23 mouse cellular contexts compared by ENCODE assay signal in genomic region chr9:89842776-89843089, GRCm38 (mm10).
DNase-seq lines count a peak whose midpoint lies in the region; ATAC-seq and TF ChIP-seq lines count a peak whose summit lies in the region.
"Had no signal": no experiment of that assay in that cellular context is flagged by ENCODE, and none has a peak within 500 bp of the region (broad histone marks: within the 10 kb centered on the region; RNA-seq: fewer than 3 reads in every experiment).

No protein-coding gene starts in this region.

- no peak for TF ChIP-seq RAD21 in CH12.LX (IDR thresholded peaks at IDR 0.05; ENCODE audit: low read depth, low read length)

- TF ChIP-seq CTCF in liver, postnatal 0 days (IDR thresholded peaks at IDR 0.05; ENCODE audit: low read depth) = no peak
- no peak for TF ChIP-seq CTCF in CH12.LX (conservative IDR thresholded peaks at IDR 0.05 in 1 of 2, IDR thresholded peaks at IDR 0.05 in 1 of 2; ENCODE audit: low read depth in 2 of 2, low read length in 2 of 2)
- TF ChIP-seq CTCF in olfactory bulb, adult 2 months (IDR thresholded peaks at IDR 0.05; ENCODE audit: insufficient read depth, low read depth, low read length) = no peak

- no peaks in the 10 kb centered on the region for H3K36me3 ChIP-seq in liver, postnatal 0 days (replicated peaks; ENCODE audit: insufficient read depth, low read length)
- no peaks in the 10 kb centered on the region for H3K36me3 ChIP-seq in liver, embryonic 12.5 days
- no peaks in the 10 kb centered on the region for H3K36me3 ChIP-seq in CH12.LX (replicated peaks in 1 of 2; ENCODE audit: control insufficient read depth in 1 of 2, insufficient read depth in 1 of 2, low read length in 1 of 2)
- H3K36me3 ChIP-seq: embryonic facial prominence, embryonic 13.5 days; forebrain, embryonic 10.5 days; limb, embryonic 13.5 days; stomach, embryonic 15.5 days had no signal

- TF ChIP-seq POLR2A in CH12.LX (IDR thresholded peaks at IDR 0.05; ENCODE audit: low read depth, low read length) = no peak
- no peak for TF ChIP-seq POLR2A in olfactory bulb, adult 2 months (IDR thresholded peaks at IDR 0.05; ENCODE audit: insufficient read depth, low read depth, low read length)

- H3K4me1 ChIP-seq in liver, postnatal 0 days (ENCODE audit: insufficient read depth) = no peaks in the 10 kb centered on the region
- H3K4me1 ChIP-seq in liver, embryonic 12.5 days = no peaks in the 10 kb centered on the region
- peaks cover 16 to 47% of the 10 kb centered on the region in 2 experiments for H3K4me1 ChIP-seq in CH12.LX (ENCODE audit: control insufficient read depth in 1 of 2, insufficient read depth in 2 of 2)
- peaks cover 20% of the 10 kb centered on the region for H3K4me1 ChIP-seq in olfactory bulb, adult 2 months (ENCODE audit: control insufficient read depth, insufficient read depth, low read length)
- H3K4me1 ChIP-seq: embryonic facial prominence, embryonic 13.5 days; limb, embryonic 13.5 days; stomach, embryonic 15.5 days had no signal

- 79% methylated on average over 8 of the region's 8 CpGs for WGBS in liver, postnatal 0 days (ENCODE audit: insufficient replicate concordance)
- 78% methylated on average over 8 of the region's 8 CpGs for WGBS in liver, embryonic 12.5 days (ENCODE audit: insufficient replicate concordance)
- 57% methylated on average over 8 of the region's 8 CpGs for WGBS in olfactory bulb, adult 2 months

- H3K9me3 ChIP-seq in liver, postnatal 0 days (ENCODE audit: low read length) = no peaks in the 10 kb centered on the region
- H3K9me3 ChIP-seq in liver, embryonic 12.5 days (replicated peaks) = no peaks in the 10 kb centered on the region
- H3K9me3 ChIP-seq in CH12.LX (replicated peaks; ENCODE audit: low read length) = no peaks in the 10 kb centered on the region
- H3K9me3 ChIP-seq: embryonic facial prominence, embryonic 13.5 days; forebrain, embryonic 10.5 days; limb, embryonic 13.5 days; stomach, embryonic 15.5 days had no signal

- DNase-seq in heart, postnatal 36 days = peak; percentile 5 to 21
- DNase-seq in heart, postnatal 25 days (ENCODE audit: low spot score) = no peak
- no peak for DNase-seq in liver, postnatal 0 days
- no peak for DNase-seq in CH12.LX (ENCODE audit: extremely low read depth)
- no peak for DNase-seq in urinary bladder, adult 2 months (ENCODE audit: low spot score)
- DNase-seq: adrenal gland, adult 2 months; adrenal gland, postnatal 36 days; cerebellum, adult 8-10 months; gastrocnemius, adult 2 months; gastrocnemius, postnatal 36 days; kidney, adult 8-10 months; midbrain, embryonic 14.5 days; right cerebral cortex, postnatal 4 days had no signal

- in situ Hi-C loops in CH12.LX (cut with MboI; ENCODE audit: low pct_ligation_motif_present, low pct_unique_long_range_greater_than_20kb, low sequenced_read_pairs) = no loop called here

- no peaks in the 10 kb centered on the region for H3K79me2 ChIP-seq in CH12.LX (replicated peaks; ENCODE audit: control insufficient read depth, extremely low read depth, insufficient read depth, poor library complexity, severe bottlenecking)

- intact Hi-C loops in heart, postnatal 36 days (cut with DNase I) = no loop called here
- intact Hi-C loops in heart, postnatal 25 days (cut with DNase I) = no loop called here

- dilution Hi-C loops in CH12.LX (cut with MboI; ENCODE audit: extremely low pct_ligation_motif_present, extremely low pct_unique_long_range_greater_than_20kb, low sequenced_read_pairs) = no loop called here

- H3K4me3 ChIP-seq in liver, postnatal 0 days (ENCODE audit: low read depth, low read length) = no peak overlapping the region
- H3K4me3 ChIP-seq in liver, embryonic 12.5 days = no peak overlapping the region
- peak overlapping the region in 2 of 3 experiments; percentile 16 to 25 for H3K4me3 ChIP-seq in CH12.LX (replicated peaks in 1 of 3; ENCODE audit: low read depth in 2 of 3, low read length in 2 of 3, poor library complexity in 1 of 3)
- no peak overlapping the region for H3K4me3 ChIP-seq in olfactory bulb, adult 2 months (ENCODE audit: insufficient read depth, low read depth, low read length)
- H3K4me3 ChIP-seq: embryonic facial prominence, embryonic 13.5 days; forebrain, embryonic 10.5 days; gastrocnemius, adult 2 months; limb, embryonic 13.5 days; stomach, embryonic 15.5 days had no signal

- no peaks in the 10 kb centered on the region for H3K27me3 ChIP-seq in liver, postnatal 0 days (ENCODE audit: insufficient read depth, low read length)
- H3K27me3 ChIP-seq in liver, embryonic 12.5 days (replicated peaks) = no peaks in the 10 kb centered on the region
- peaks cover 6% of the 10 kb centered on the region for H3K27me3 ChIP-seq in CH12.LX (replicated peaks)
- H3K27me3 ChIP-seq: embryonic facial prominence, embryonic 13.5 days; limb, embryonic 13.5 days; stomach, embryonic 15.5 days had no signal

- H3K27ac ChIP-seq in liver, postnatal 0 days (ENCODE audit: low read depth) = peak overlapping the region; percentile 34; the same call in 1 of the 2 replicates
- H3K27ac ChIP-seq in liver, embryonic 12.5 days = no peak overlapping the region
- peak overlapping the region; percentile 12; the same call in 1 of the 2 replicates for H3K27ac ChIP-seq in CH12.LX (ENCODE audit: insufficient read depth, low read depth)
- H3K27ac ChIP-seq in olfactory bulb, adult 2 months (ENCODE audit: insufficient read depth, low read depth, low read length) = peak overlapping the region; percentile 69
- H3K27ac ChIP-seq: embryonic facial prominence, embryonic 13.5 days; forebrain, embryonic 10.5 days; gastrocnemius, adult 2 months; kidney, postnatal 0 days; limb, embryonic 13.5 days; stomach, embryonic 15.5 days had no signal

- no peak for TF ChIP-seq EP300 in liver, postnatal 0 days (IDR thresholded peaks at IDR 0.05; ENCODE audit: low read depth)
- no peak for TF ChIP-seq EP300 in CH12.LX (IDR thresholded peaks at IDR 0.05; ENCODE audit: low read length)

- no peak overlapping the region for H3K4me2 ChIP-seq in liver, postnatal 0 days (ENCODE audit: low read depth, low read length)
- no peak overlapping the region for H3K4me2 ChIP-seq in liver, embryonic 12.5 days
- peak overlapping the region; percentile 87 for H3K4me2 ChIP-seq in CH12.LX (ENCODE audit: insufficient read depth, low read depth, poor library complexity, severe bottlenecking)
- H3K4me2 ChIP-seq: embryonic facial prominence, embryonic 13.5 days; heart, embryonic 11.5 days; limb, embryonic 13.5 days; liver, embryonic 11.5 days; stomach, embryonic 15.5 days had no signal

- peak; percentile 17 for ATAC-seq in liver, postnatal 0 days
- ATAC-seq in liver, embryonic 12.5 days = no peak
- ATAC-seq: activated CD4-positive, CD25-positive, alpha-beta regulatory T cell, adult 4 months had no signal

- no peak overlapping the region for H3K9ac ChIP-seq in liver, postnatal 0 days (replicated peaks)
- no peak overlapping the region for H3K9ac ChIP-seq in liver, embryonic 12.5 days
- peak overlapping the region; percentile 7; the same call in 1 of the 2 replicates for H3K9ac ChIP-seq in CH12.LX (ENCODE audit: insufficient read depth, low read depth)
- H3K9ac ChIP-seq: embryonic facial prominence, embryonic 13.5 days; limb, embryonic 13.5 days; stomach, embryonic 15.5 days had no signal

TF ChIP-seq in CH12.LX, 34 proteins besides CTCF, POLR2A, EP300 and RAD21 (continues in another document):
- TF ChIP-seq UBTF (IDR thresholded peaks at IDR 0.05; ENCODE audit: low read depth, low read length) = no peak
- TF ChIP-seq USF2 (conservative IDR thresholded peaks at IDR 0.05; ENCODE audit: low read depth, low read length) = no peak
- TF ChIP-seq ZMIZ1 (IDR thresholded peaks at IDR 0.05; ENCODE audit: low read depth, low read length) = no peak
- no peak for TF ChIP-seq MXI1 (IDR thresholded peaks at IDR 0.05; ENCODE audit: low read depth, low read length)
- TF ChIP-seq MAZ (IDR thresholded peaks at IDR 0.05; ENCODE audit: low read depth, low read length) = 0 out of 2 replicates have a peak, but pooled peaks have one; percentile 6
- no peak for TF ChIP-seq CHD2 (IDR thresholded peaks at IDR 0.05; ENCODE audit: low read length)
- peak; percentile 72 for TF ChIP-seq ETS1 (conservative IDR thresholded peaks at IDR 0.05; ENCODE audit: low read depth, low read length)
- no peak for TF ChIP-seq ZC3H11A (IDR thresholded peaks at IDR 0.05; ENCODE audit: low read depth, low read length)
- TF ChIP-seq MYC (IDR thresholded peaks at IDR 0.05; ENCODE audit: low read depth, low read length) = no peak
- TF ChIP-seq SIN3A (IDR thresholded peaks at IDR 0.05; ENCODE audit: low read length) = peak; percentile 47; the same call in 1 of the 2 replicates
- TF ChIP-seq USF1 (IDR thresholded peaks at IDR 0.05; ENCODE audit: low read depth, low read length) = no peak
- no peak for TF ChIP-seq MEF2A (IDR thresholded peaks at IDR 0.05; ENCODE audit: borderline replicate concordance, low read depth, low read length)
- no peak for TF ChIP-seq RCOR1 (conservative IDR thresholded peaks at IDR 0.05; ENCODE audit: low read depth, low read length)
- no peak for TF ChIP-seq MAX (IDR thresholded peaks at IDR 0.05; ENCODE audit: low read length)
- no peak for TF ChIP-seq KAT2A (IDR thresholded peaks at IDR 0.05; ENCODE audit: insufficient replicate concordance, low read length)
- no peak for TF ChIP-seq NRF1 (IDR thresholded peaks at IDR 0.05; ENCODE audit: low read depth, low read length)
- peak; percentile 40; the same call in 1 of the 2 replicates for TF ChIP-seq TCF12 (IDR thresholded peaks at IDR 0.05; ENCODE audit: low read depth, low read length)
- TF ChIP-seq CHD1 (IDR thresholded peaks at IDR 0.05; ENCODE audit: low read depth, low read length) = no peak
- peak; percentile 8; the same call in 1 of the 2 replicates for TF ChIP-seq IRF4 (IDR thresholded peaks at IDR 0.05; ENCODE audit: low read depth, low read length)
- no peak for TF ChIP-seq ZNF384 (IDR thresholded peaks at IDR 0.05; ENCODE audit: low read depth, low read length)
- peak; percentile 93 for TF ChIP-seq ELF1 (IDR thresholded peaks at IDR 0.05; ENCODE audit: low read depth, low read length)
- TF ChIP-seq ZKSCAN1 (IDR thresholded peaks at IDR 0.05; ENCODE audit: borderline replicate concordance, low read depth, low read length) = no peak
- TF ChIP-seq E2F4 (IDR thresholded peaks at IDR 0.05; ENCODE audit: insufficient replicate concordance, low read depth, low read length) = no peak
- no peak for TF ChIP-seq BHLHE40 (IDR thresholded peaks at IDR 0.05; ENCODE audit: low read depth, low read length)
- TF ChIP-seq PAX5 (IDR thresholded peaks at IDR 0.05; ENCODE audit: low read length) = no peak
- TF ChIP-seq MAFK (IDR thresholded peaks at IDR 0.05; ENCODE audit: insufficient replicate concordance, low read length) = no peak
- no peak for TF ChIP-seq GABPA (IDR thresholded peaks at IDR 0.05; ENCODE audit: insufficient replicate concordance, low read depth, low read length)
- no peak for TF ChIP-seq JUND (conservative IDR thresholded peaks at IDR 0.05; ENCODE audit: low read depth, low read length)
- TF ChIP-seq JUN (IDR thresholded peaks at IDR 0.05; ENCODE audit: insufficient read depth, low read depth, low read length) = no peak; the same call in 1 of the 2 replicates

Comparison
In these comparisons a context has a peak if more than half of its experiments do, and no peak if none do; other contexts are left out.
1. DNase-seq: peak in heart, postnatal 36 days (2 of 2); none in heart, postnatal 25 days (single experiment), liver, postnatal 0 days (single experiment), CH12.LX (single experiment) and urinary bladder, adult 2 months (single experiment).
2. H3K4me3 ChIP-seq: peak in CH12.LX (2 of 3); none in liver, postnatal 0 days (single experiment), liver, embryonic 12.5 days (single experiment) and olfactory bulb, adult 2 months (single experiment).